Mouse (Mus musculus): ENCODE results near the gene Gm17651. TPM values are rescaled to one million over a fixed set of nuclear protein-coding genes. Genes with fewer than 3 reads are reported as not detected.

The Gm17651 gene
- not detected for total RNA-seq (2021)

GRCm38 (mm10) chr3:97674644-97675110 is at the start of gene Gm17651:
Gm17651 (minus strand) TSS chr3:97674694.
- no peak for DNase-seq (ENCODE audit: extremely low spot score in 1 of 2, low spot score in 2 of 2)
- intact Hi-C loops (cut with DNase I), result no loop called here

- intact Hi-C loops (cut with DNase I), result no loop called here
- DNase-seq (ENCODE audit: extremely low spot score in 1 of 2, low spot score in 2 of 2), result no peak
Observed at GRCm38 (mm10) chr3:97719116-97719515, 44.6 kb upstream of the Gm17651 start.

GRCm38 (mm10) chr3:97715922-97716321 is 41.4 kb upstream of the Gm17651 start:
- no peak for DNase-seq (ENCODE audit: extremely low spot score in 1 of 2, low spot score in 2 of 2)
- intact Hi-C loops (cut with DNase I), result no loop called here

GRCm38 (mm10) chr3:97710881-97711280 is 36.4 kb upstream of the Gm17651 start:
- intact Hi-C loops (cut with DNase I), result loop anchor here (5.0 kb wide), 1 partner anchor 36 kb away; no protein-coding TSS in a partner anchor
- no peak for DNase-seq (ENCODE audit: extremely low spot score in 1 of 2, low spot score in 2 of 2)

GRCm38 (mm10) chr3:97710134-97710533 is 35.6 kb upstream of the Gm17651 start:
- intact Hi-C loops (cut with DNase I), result loop anchor here (5.0 kb wide), 1 partner anchor 37 kb away; no protein-coding TSS in a partner anchor
- no peak for DNase-seq (ENCODE audit: extremely low spot score in 1 of 2, low spot score in 2 of 2)

GRCm38 (mm10) chr3:97706561-97706960 is 32.1 kb upstream of the Gm17651 start:
- intact Hi-C loops (cut with DNase I), result no loop called here
- no peak for DNase-seq (ENCODE audit: extremely low spot score in 1 of 2, low spot score in 2 of 2)

- no peak for DNase-seq (ENCODE audit: extremely low spot score in 1 of 2, low spot score in 2 of 2)
- intact Hi-C loops (cut with DNase I), result no loop called here
Observed at GRCm38 (mm10) chr3:97705508-97705907, 31.0 kb upstream of the Gm17651 start.

- DNase-seq (ENCODE audit: extremely low spot score in 1 of 2, low spot score in 2 of 2), result no peak
- intact Hi-C loops (cut with DNase I), result no loop called here
Observed at GRCm38 (mm10) chr3:97702448-97703080, 28.1 kb upstream of the Gm17651 start.

- intact Hi-C loops (cut with DNase I), result no loop called here
Observed at GRCm38 (mm10) chr3:97701198-97701597, 26.7 kb upstream of the Gm17651 start.

GRCm38 (mm10) chr3:97699061-97699460 is 24.6 kb upstream of the Gm17651 start:
- DNase-seq (ENCODE audit: extremely low spot score in 1 of 2, low spot score in 2 of 2), result no peak
- intact Hi-C loops (cut with DNase I), result no loop called here

More at GRCm38 (mm10) chr3:97701198-97701597, 26.7 kb upstream of the Gm17651 start:
- DNase-seq (ENCODE audit: extremely low spot score in 1 of 2, low spot score in 2 of 2), result no peak

GRCm38 (mm10) chr3:97697291-97697690 is 22.8 kb upstream of the Gm17651 start:
- intact Hi-C loops (cut with DNase I), result no loop called here
- DNase-seq (ENCODE audit: extremely low spot score in 1 of 2, low spot score in 2 of 2), result no peak

GRCm38 (mm10) chr3:97696866-97697265 is 22.4 kb upstream of the Gm17651 start:
- intact Hi-C loops (cut with DNase I), result no loop called here

GRCm38 (mm10) chr3:97693806-97694205 is 19.3 kb upstream of the Gm17651 start:
- no peak for DNase-seq (ENCODE audit: extremely low spot score in 1 of 2, low spot score in 2 of 2)
- intact Hi-C loops (cut with DNase I), result no loop called here

More at GRCm38 (mm10) chr3:97696866-97697265, 22.4 kb upstream of the Gm17651 start:
- DNase-seq (ENCODE audit: extremely low spot score in 1 of 2, low spot score in 2 of 2), result no peak

GRCm38 (mm10) chr3:97691443-97692017 is 17.0 kb upstream of the Gm17651 start:
- no peak for DNase-seq (ENCODE audit: extremely low spot score in 1 of 2, low spot score in 2 of 2)
- intact Hi-C loops (cut with DNase I), result no loop called here

- intact Hi-C loops (cut with DNase I), result no loop called here
Observed at GRCm38 (mm10) chr3:97690590-97690989, 16.1 kb upstream of the Gm17651 start.

GRCm38 (mm10) chr3:97689289-97689688 is 14.8 kb upstream of the Gm17651 start:
- intact Hi-C loops (cut with DNase I), result no loop called here
- DNase-seq (ENCODE audit: extremely low spot score in 1 of 2, low spot score in 2 of 2), result no peak

More at GRCm38 (mm10) chr3:97690590-97690989, 16.1 kb upstream of the Gm17651 start:
- DNase-seq (ENCODE audit: extremely low spot score in 1 of 2, low spot score in 2 of 2), result no peak

- intact Hi-C loops (cut with DNase I), result no loop called here
- no peak for DNase-seq (ENCODE audit: extremely low spot score in 1 of 2, low spot score in 2 of 2)
Observed at GRCm38 (mm10) chr3:97686372-97687117, 12.1 kb upstream of the Gm17651 start.

- intact Hi-C loops (cut with DNase I), result loop anchor here (5.0 kb wide), 1 partner anchor 194 kb away; no protein-coding TSS in a partner anchor
- no peak for DNase-seq (ENCODE audit: extremely low spot score in 1 of 2, low spot score in 2 of 2)
Observed at GRCm38 (mm10) chr3:97683560-97684195, 9.2 kb upstream of the Gm17651 start.

GRCm38 (mm10) chr3:97682576-97682975 is 8.1 kb upstream of the Gm17651 start:
- intact Hi-C loops (cut with DNase I), result loop anchor here (5.0 kb wide), 1 partner anchor 195 kb away; no protein-coding TSS in a partner anchor
- no peak for DNase-seq (ENCODE audit: extremely low spot score in 1 of 2, low spot score in 2 of 2)

Data from left cerebral cortex, postnatal 10 days (tissue).